Mouse (Mus musculus) intestine, embryonic 14.5 days (tissue): ENCODE results near the gene Gm9046. TPM values are rescaled to one million over a fixed set of nuclear protein-coding genes. Genes with fewer than 3 reads are reported as not detected.
"Not testable (repeated sequence)": the region's sequence is repeated elsewhere in the genome, so short reads cannot be mapped to it uniquely, and the experiment has no call there.

Source experiments
- ATAC-seq: fragments of 200-750 bp; cut with Nextera tagmentation; replicated peaks from 2 replicates; pipeline ENCODE4 v1.8.0; 2017; ENCODE audit warnings: low read depth, moderate number of reproducible peaks, moderate TSS enrichment, moderate library complexity; ENCODE audit not compliant: low FRiP score, low TSS enrichment
- DNase-seq: peaks from one replicate; pipeline ENCODE4 v3.0.0-alpha.2; 2018; ENCODE audit warnings: low spot score
- H3K27ac ChIP-seq: fragments of 300-500 bp; sonication (generic); 2 replicates; pipeline ENCODE4 v1.5.1; 2014; ENCODE audit warnings: low read depth, mild to moderate bottlenecking, control low read depth
- H3K27me3 ChIP-seq: fragments of 300-500 bp; sonication (generic); replicated peaks from 2 replicates; pipeline ENCODE4 v1.6.1; 2014; ENCODE audit warnings: low read length, control low read depth; ENCODE audit not compliant: control insufficient read depth, insufficient read depth
- H3K36me3 ChIP-seq: fragments of 300-500 bp; sonication (generic); 2 replicates; pipeline ENCODE4 v1.6.1; 2014; ENCODE audit warnings: low read length, control low read depth; ENCODE audit not compliant: control insufficient read depth, insufficient read depth
- H3K4me1 ChIP-seq: fragments of 300-500 bp; sonication (generic); replicated peaks from 2 replicates; pipeline ENCODE4 v1.6.1; 2014; ENCODE audit warnings: low read length, control low read depth, mixed read lengths; ENCODE audit not compliant: control insufficient read depth, insufficient read depth
- H3K4me2 ChIP-seq: fragments of 300-500 bp; sonication (generic); 2 replicates; pipeline ENCODE4 v1.6.1; 2014; ENCODE audit warnings: low read length
- H3K4me3 ChIP-seq: fragments of 300-500 bp; sonication (generic); 2 replicates; pipeline ENCODE4 v1.5.1; 2014; ENCODE audit warnings: low read depth, low read length, control low read depth, mixed read lengths
- H3K9ac ChIP-seq: fragments of 300-500 bp; sonication (generic); 2 replicates; pipeline ENCODE4 v1.6.1; 2014; ENCODE audit warnings: mild to moderate bottlenecking, low read length
- H3K9me3 ChIP-seq: fragments of 300-500 bp; sonication (generic); 2 replicates; pipeline ENCODE4 v1.6.1; 2016; ENCODE audit warnings: low read length, control low read depth; ENCODE audit not compliant: control insufficient read depth
- WGBS: fragments of 180-500 bp; shearing (Covaris S2); extraction: QIAGEN DNeasy Blood & Tissue Kit; methylation state at CpG from one replicate; pipeline ENCODE4 v1.1.7; 2014; 5-methylcytosine and 5-hydroxymethylcytosine counted together
- polyA plus RNA-seq: library from polyadenylated mRNA; unstranded; fragments of >200 nt; fragmentation: Nextera tagmentation; extraction: Ambion mirVana; gene quantifications from 2 replicates; pipeline ENCODE4 v1.2.1, GENCODE M21; 2014

Gm9046 gene
- polyA plus RNA-seq, 1 experiment from 2014 or later = not detected

- not testable (repeated sequence) for H3K4me1 ChIP-seq, H3K4me2 ChIP-seq, DNase-seq, H3K9me3 ChIP-seq, H3K36me3 ChIP-seq, H3K27ac ChIP-seq, H3K9ac ChIP-seq, H3K4me3 ChIP-seq, H3K27me3 ChIP-seq, ATAC-seq
- WGBS = 50% methylated on average over 2 of the region's 2 CpGs
These were observed 40.9 kb downstream of the Gm9046 start for GRCm38 (mm10) chr10:118302133-118302532.

GRCm38 (mm10) chr10:118294938-118295337 is 48.1 kb downstream of the Gm9046 start, which contains the start of gene Iltifb:
TSS of gene Iltifb (minus strand) at chr10:118295038.
- Histone ChIP-seq H3K4me3 (no peak within 1 kb of the TSS), H3K27ac (no peak within 1 kb of the TSS), H3K27me3 (no peaks in the 10 kb centered on the region), H3K9ac (no peak within 1 kb of the TSS), H3K9me3 (no peaks in the 10 kb centered on the region), H3K36me3 (no peaks in the 10 kb centered on the region), H3K4me1 (no peaks in the 10 kb centered on the region), H3K4me2 (no peak within 1 kb of the TSS)
- 87% methylated on average over 6 of the region's 6 CpGs for WGBS
- ATAC-seq = no peak
- DNase-seq = no peak

Other genes starting within 250 kb of the Gm9046 start
- gene Mdm1, start 201.4 kb downstream of the Gm9046 start, polyA plus RNA-seq = 20.4 and 22.3 TPM in 2 replicates
- not detected in 2 replicates for gene Il22, start 138.3 kb downstream of the Gm9046 start, polyA plus RNA-seq
- not detected in 2 replicates for gene Gm32717, start 102.5 kb downstream of the Gm9046 start, polyA plus RNA-seq
- not detected in 2 replicates for gene Gm32802, start 84.6 kb downstream of the Gm9046 start, polyA plus RNA-seq
- gene Iltifb, start 48.2 kb downstream of the Gm9046 start, polyA plus RNA-seq = not detected in 2 replicates
- gene Gm9040, start 16.3 kb downstream of the Gm9046 start, polyA plus RNA-seq = not detected in 2 replicates
- gene Gm9044, start 10.8 kb downstream of the Gm9046 start, polyA plus RNA-seq = not detected in 2 replicates
- gene Gm9045, start 5.4 kb downstream of the Gm9046 start, polyA plus RNA-seq = not detected in 2 replicates
- not detected in 2 replicates for gene Gm9048, start 5.4 kb upstream of the Gm9046 start, polyA plus RNA-seq
- gene Gm9049, start 10.8 kb upstream of the Gm9046 start, polyA plus RNA-seq = not detected in 2 replicates
- gene Ifng, start 97.8 kb upstream of the Gm9046 start, polyA plus RNA-seq = not detected in 2 replicates